Mouse (Mus musculus) subcutaneous adipose tissue, adult 2 months (tissue): Measurements from ENCODE around the gene Ccdc33. TPM values are rescaled to one million over a fixed set of nuclear protein-coding genes. Genes with fewer than 3 reads are reported as not detected.

Experiments used
- polyA plus RNA-seq: library from polyadenylated mRNA; depleted of rRNA; stranded (reverse); fragments of >200 nt; gene quantifications from 2 replicates; pipeline ENCODE4 v1.2.3, GENCODE M21; 2012; ENCODE audit warnings: low replicate concordance; rRNA removed

The Ccdc33 gene
- 1.1 TPM in 1 of 2 replicates, not detected in the other for polyA plus RNA-seq

DNA sequence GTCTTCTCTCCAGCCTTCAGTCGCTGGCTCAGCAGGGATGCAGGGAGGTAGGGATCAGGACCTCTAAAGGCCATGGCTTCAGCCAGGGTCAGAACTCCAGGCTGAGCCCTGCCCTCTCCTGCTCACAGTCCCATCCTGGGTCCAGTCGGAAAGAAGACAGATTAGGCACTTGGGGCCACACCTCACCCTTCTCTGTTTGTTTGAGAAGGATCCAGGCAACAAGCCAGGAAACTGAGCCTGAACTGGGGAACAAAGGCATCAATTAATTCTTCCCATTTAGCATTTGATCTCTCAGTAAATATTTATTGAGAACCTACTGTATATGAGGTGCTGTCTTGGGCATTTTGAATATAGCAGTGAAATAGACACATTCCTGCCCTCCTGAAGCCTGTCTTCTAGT is at the start of gene Ccdc33:
Gene Ccdc33, minus strand, starts transcription at position 153 of the 400 bp plus-strand sequence.

DNA sequence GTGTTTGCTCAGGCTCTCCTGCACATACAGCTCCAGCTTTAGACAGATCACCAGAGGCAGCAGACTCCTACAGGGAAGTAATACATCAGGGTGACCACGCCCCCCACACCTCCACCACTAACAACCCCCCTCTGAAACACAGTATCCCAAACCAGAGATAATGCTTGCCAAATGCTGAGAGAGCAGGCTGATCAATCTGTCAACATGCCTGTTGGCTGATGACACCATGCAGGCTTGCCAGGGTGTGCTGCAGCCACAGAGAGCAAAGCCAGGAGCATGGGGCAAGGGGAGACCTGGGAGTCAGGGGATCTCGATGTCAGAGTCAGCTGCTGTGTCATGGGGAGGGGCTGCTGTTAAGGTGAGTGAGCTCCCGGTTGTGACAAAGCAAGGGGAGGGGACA is 55.1 kb downstream of the Ccdc33 start, which contains the start of gene Stra6:
Gene Stra6, plus strand, starts transcription at position 258 of the 400 bp plus-strand sequence.

DNA sequence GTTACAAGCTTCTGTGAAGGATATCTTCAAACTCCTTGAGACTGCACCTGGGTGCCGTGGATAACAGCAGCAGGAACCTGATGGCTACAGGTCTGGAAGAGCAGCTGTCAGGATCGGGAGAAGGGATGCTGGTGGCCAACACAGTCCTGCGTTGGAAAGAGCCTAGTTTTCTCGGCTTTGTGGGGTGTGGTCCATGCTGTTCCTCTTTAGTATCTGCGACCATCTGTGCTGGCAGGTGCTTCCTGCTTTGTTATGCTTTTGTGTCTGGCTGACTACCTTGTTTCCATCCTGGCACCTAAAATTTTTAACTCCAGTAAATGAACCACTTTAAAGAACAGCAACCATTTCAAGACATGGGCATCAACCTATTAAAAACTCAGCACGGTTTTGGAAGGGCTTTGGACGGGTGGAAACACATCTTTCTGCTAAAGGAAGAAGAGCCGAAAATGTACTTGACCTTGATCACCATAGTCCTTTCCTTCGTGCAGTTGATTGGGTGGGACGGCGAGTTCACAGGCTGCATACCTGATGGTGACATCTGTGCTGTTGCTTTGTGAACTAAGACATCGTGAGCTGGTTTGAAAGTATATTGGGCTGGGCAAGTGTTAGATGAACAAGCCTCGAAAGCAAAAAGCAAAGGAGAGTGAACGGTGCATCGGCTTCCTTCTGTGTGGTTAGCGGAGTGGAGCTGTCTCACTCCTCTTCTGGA is 112.7 kb downstream of the Ccdc33 start, which contains the start of gene Cyp11a1:
Gene Cyp11a1, plus strand, starts transcription at position 659 of the 709 bp plus-strand sequence.

Other genes with a start within 250 kb of the Ccdc33 start
- gene Ubl7, start 207.8 kb downstream of the Ccdc33 start, polyA plus RNA-seq, result 126 and 150 TPM in 2 replicates
- gene Sema7a, start 178.7 kb downstream of the Ccdc33 start, polyA plus RNA-seq, result 31.7 and 49.2 TPM in 2 replicates
- 0.14 and 0.49 TPM in 2 replicates for gene Cyp11a1, start 112.4 kb downstream of the Ccdc33 start, polyA plus RNA-seq
- 0.06 and 110 TPM in 2 replicates for gene Stra6, start 55.0 kb downstream of the Ccdc33 start, polyA plus RNA-seq
- gene Islr, start 85.5 kb upstream of the Ccdc33 start, polyA plus RNA-seq, result 231 and 539 TPM in 2 replicates
- gene Islr2, start 85.5 kb upstream of the Ccdc33 start, polyA plus RNA-seq, result 4.6 and 8.8 TPM in 2 replicates
- gene Pml, start 131.0 kb upstream of the Ccdc33 start, polyA plus RNA-seq, result 25.0 and 40.9 TPM in 2 replicates
- gene Stoml1, start 134.3 kb upstream of the Ccdc33 start, polyA plus RNA-seq, result 49.1 and 58.5 TPM in 2 replicates
- 130 and 187 TPM in 2 replicates for gene Loxl1, start 194.4 kb upstream of the Ccdc33 start, polyA plus RNA-seq